Mouse (Mus musculus) lung, embryonic 16.5 days (tissue): ENCODE results near the gene Parva. TPM values are rescaled to one million over a fixed set of nuclear protein-coding genes. Genes with fewer than 3 reads are reported as not detected.

Experiments
- ATAC-seq: fragments of 200-750 bp; cut with Nextera tagmentation; 2 replicates; pipeline ENCODE4 v1.8.0; 2017; ENCODE audit warnings: low read depth, mild to moderate bottlenecking, moderate library complexity
- H3K27ac ChIP-seq: fragments of 300-500 bp; sonication (generic); 2 replicates; pipeline ENCODE4 v1.5.1; 2014; ENCODE audit warnings: mild to moderate bottlenecking, control low read depth, low read length
- H3K27me3 ChIP-seq: fragments of 300-500 bp; sonication (generic); 2 replicates; pipeline ENCODE4 v1.6.1; 2014; ENCODE audit warnings: low read depth, low read length, mixed read lengths; ENCODE audit not compliant: control insufficient read depth, insufficient read depth
- H3K36me3 ChIP-seq: fragments of 300-500 bp; sonication (generic); 2 replicates; pipeline ENCODE4 v1.6.1; 2014; ENCODE audit warnings: low read length; ENCODE audit not compliant: control insufficient read depth, insufficient read depth
- H3K4me1 ChIP-seq: fragments of 300-500 bp; sonication (generic); replicated peaks from 2 replicates; pipeline ENCODE4 v1.6.1; 2014; ENCODE audit warnings: low read length, mixed read lengths; ENCODE audit not compliant: control insufficient read depth, insufficient read depth
- H3K4me2 ChIP-seq: fragments of 300-500 bp; sonication (generic); 2 replicates; pipeline ENCODE4 v1.6.1; 2014; ENCODE audit warnings: low read depth, low read length, control low read depth
- H3K4me3 ChIP-seq: fragments of 300-500 bp; sonication (generic); 2 replicates; pipeline ENCODE4 v1.5.1; 2014; ENCODE audit warnings: mild to moderate bottlenecking, low read length, control low read depth
- H3K9ac ChIP-seq: fragments of 300-500 bp; sonication (generic); 2 replicates; pipeline ENCODE4 v1.6.1; 2014; ENCODE audit warnings: low read length, control low read depth
- H3K9me3 ChIP-seq: fragments of 300-500 bp; sonication (generic); 2 replicates; pipeline ENCODE4 v1.6.1; 2016; ENCODE audit warnings: low read length; ENCODE audit not compliant: control insufficient read depth
- WGBS: fragments of 180-500 bp; shearing (Covaris S2); extraction: QIAGEN DNeasy Blood & Tissue Kit; methylation state at CpG from one replicate; pipeline ENCODE4 v1.1.7; 2014; 5-methylcytosine and 5-hydroxymethylcytosine counted together
- polyA plus RNA-seq: library from polyadenylated mRNA; unstranded; fragments of >200 nt; fragmentation: Nextera tagmentation; extraction: Ambion mirVana; gene quantifications from 2 replicates; pipeline ENCODE4 v1.2.1, GENCODE M21; 2015

The Parva gene
- polyA plus RNA-seq, 1 experiment from 2014 or later = 115 TPM

DNA sequence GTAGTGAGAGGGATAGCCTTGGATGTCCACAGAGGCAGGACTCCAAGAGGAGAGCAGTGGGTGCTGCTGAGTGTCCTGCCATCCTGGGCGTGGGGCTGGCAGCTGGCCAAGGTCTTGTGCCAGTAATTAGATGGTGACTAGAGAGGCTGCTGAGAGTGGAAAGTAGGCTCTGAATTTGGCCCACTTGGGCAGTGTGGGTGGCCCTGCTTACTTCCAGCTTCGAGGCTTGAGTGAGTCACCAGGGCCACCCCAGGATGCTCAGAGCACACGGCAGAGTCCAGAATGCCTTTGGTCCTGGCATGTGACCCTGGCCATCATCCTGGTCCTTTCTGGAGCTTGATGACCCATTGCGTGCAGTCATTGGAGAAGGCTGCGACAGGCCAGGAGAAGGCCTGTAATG lies 31.1 kb downstream of the Parva start:
- Histone ChIP-seq H3K27ac (no peak overlapping the region), H3K4me1 (peaks cover 38% of the 10 kb centered on the region), H3K4me3 (no peak overlapping the region), H3K9me3 (no peaks in the 10 kb centered on the region), H3K36me3 (no peaks in the 10 kb centered on the region), H3K27me3 (no peaks in the 10 kb centered on the region), H3K4me2 (no peak overlapping the region), H3K9ac (no peak overlapping the region)
- 60% methylated on average over 5 of the region's 5 CpGs for WGBS
- no peak for ATAC-seq

DNA sequence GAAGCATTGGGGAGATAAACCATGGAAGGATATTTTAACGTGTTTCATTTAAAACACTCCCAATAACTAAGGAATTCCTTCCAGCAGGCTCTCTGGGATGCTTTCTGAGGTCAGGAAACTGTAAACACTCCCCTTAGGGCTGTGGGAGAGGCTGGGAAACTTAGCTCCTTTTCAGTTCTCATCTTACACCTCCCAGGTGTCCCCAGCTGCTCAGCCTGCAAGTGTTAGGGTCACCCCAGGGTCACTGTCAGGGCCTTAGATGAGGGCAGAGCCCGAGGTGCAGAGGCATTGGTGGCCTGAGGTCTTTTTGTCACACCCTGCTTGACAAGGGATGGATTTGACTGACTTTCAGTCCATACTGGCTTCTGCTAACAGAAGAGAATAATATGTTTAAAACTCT lies 35.8 kb downstream of the Parva start:
- H3K27ac ChIP-seq = no peak overlapping the region
- ATAC-seq = no peak
- H3K4me1 ChIP-seq = peaks cover 30% of the 10 kb centered on the region
- no peak overlapping the region for H3K4me2 ChIP-seq
- 10% methylated on average over 2 of the region's 2 CpGs for WGBS
- H3K9me3 ChIP-seq = no peaks in the 10 kb centered on the region
- no peaks in the 10 kb centered on the region for H3K36me3 ChIP-seq
- H3K4me3 ChIP-seq = no peak overlapping the region
- no peak overlapping the region for H3K9ac ChIP-seq
- no peaks in the 10 kb centered on the region for H3K27me3 ChIP-seq

DNA sequence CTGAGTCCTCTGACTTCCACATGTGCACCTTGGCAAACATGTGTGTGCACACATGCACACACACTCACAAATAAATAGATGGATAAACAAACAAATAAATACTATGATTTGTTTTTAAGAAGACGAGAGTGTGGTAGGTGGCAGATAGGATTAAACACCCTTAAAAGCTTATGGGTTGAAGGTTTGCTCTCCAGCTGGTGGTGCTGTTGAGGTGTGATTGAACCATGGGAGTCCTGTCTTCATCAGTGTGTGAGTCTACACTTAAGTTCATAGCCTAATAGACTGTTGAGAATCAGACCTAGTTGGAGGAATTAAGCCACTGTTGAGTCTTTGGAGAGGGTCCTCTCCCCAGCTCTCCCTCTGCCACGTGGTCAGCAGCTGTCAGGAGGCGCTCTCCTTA lies 38.6 kb downstream of the Parva start:
- Histone ChIP-seq H3K4me3 (no peak overlapping the region), H3K4me2 (no peak overlapping the region), H3K9ac (no peak overlapping the region), H3K27ac (no peak overlapping the region), H3K27me3 (no peaks in the 10 kb centered on the region), H3K36me3 (no peaks in the 10 kb centered on the region), H3K9me3 (no peaks in the 10 kb centered on the region), H3K4me1 (peaks cover 23% of the 10 kb centered on the region)
- no peak for ATAC-seq
- WGBS = 68% methylated on average over 3 of the region's 3 CpGs

DNA sequence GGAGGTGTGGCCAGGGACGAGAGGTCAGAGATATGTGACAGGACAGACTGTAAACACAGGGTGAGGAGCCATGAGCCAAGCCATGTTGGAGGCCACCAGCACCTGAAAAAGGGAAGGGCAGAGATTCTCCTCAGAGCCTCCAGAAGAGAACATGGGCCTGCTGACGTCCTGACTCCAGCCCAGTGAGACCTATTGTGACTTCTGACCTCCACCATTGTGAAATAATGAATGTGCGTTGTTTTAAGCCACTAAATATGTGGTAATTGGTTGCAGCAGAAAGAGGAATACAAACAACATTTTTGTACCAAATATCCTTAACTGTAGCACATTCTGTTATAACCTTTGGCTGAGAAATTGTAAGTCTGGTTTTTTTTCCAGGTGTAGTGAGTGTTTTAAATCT lies 39.5 kb downstream of the Parva start:
- peak overlapping the region; percentile 92 for H3K27ac ChIP-seq
- H3K9ac ChIP-seq = no peak overlapping the region
- no peaks in the 10 kb centered on the region for H3K9me3 ChIP-seq
- H3K27me3 ChIP-seq = no peaks in the 10 kb centered on the region
- H3K4me2 ChIP-seq = no peak overlapping the region
- no peak for ATAC-seq
- 60% methylated on average over 3 of the region's 3 CpGs for WGBS
- H3K36me3 ChIP-seq = no peaks in the 10 kb centered on the region
- peaks cover 31% of the 10 kb centered on the region for H3K4me1 ChIP-seq
- no peak overlapping the region for H3K4me3 ChIP-seq

DNA sequence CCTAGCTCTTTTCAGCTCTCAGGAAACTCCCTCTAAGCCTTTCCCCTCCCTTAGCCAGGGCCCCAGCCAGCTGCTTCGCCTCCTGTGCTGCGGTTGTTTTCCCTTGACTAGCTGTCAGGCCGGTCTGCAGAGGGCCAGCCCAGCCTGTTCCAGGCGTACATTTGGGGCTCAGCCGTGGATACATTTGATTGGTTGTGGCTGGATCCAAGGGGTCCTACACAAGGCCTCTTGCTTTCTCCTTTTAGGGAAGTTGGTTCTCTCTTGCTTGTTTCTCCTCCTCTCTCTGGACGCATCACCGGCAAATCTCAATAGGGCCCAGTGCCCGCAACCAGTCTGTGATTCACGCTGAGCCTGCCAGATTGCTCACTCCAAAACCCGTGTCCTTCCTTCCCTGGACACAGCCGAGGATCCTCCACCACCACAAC lies 40.4 kb downstream of the Parva start:
- WGBS = 19% methylated on average over 11 of the region's 11 CpGs
- Histone ChIP-seq H3K4me3 (no peak overlapping the region), H3K4me2 (no peak overlapping the region), H3K9ac (peak overlapping the region; percentile 51; the same call in 1 of the 2 replicates), H3K4me1 (peaks cover 33% of the 10 kb centered on the region), H3K36me3 (no peaks in the 10 kb centered on the region), H3K9me3 (no peaks in the 10 kb centered on the region), H3K27ac (peak overlapping the region; percentile 92), H3K27me3 (no peaks in the 10 kb centered on the region)
- peak; percentile 94 for ATAC-seq

DNA sequence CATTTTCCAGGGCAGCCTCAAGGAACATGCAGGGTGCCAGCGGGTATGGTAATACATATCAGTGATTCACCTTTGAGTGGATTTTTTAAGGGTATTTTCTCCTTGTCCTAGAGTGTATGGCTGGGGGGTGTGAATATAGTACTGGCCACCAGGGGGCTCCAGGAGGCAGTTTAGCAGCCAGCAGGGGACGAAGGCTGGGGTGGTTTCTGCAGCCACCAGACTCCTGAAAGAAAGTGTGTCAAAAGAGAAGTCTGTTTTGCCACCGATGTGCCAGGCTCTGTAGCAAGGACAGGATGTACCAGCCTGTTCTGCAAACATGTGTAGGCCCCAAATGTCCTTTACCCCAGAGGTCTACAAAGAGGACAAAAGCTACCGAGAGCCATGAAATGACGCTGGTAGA lies 42.5 kb downstream of the Parva start:
- Histone ChIP-seq H3K4me1 (peaks cover 33% of the 10 kb centered on the region), H3K27ac (no peak overlapping the region), H3K27me3 (no peaks in the 10 kb centered on the region), H3K4me3 (no peak overlapping the region), H3K9me3 (no peaks in the 10 kb centered on the region), H3K36me3 (no peaks in the 10 kb centered on the region), H3K4me2 (no peak overlapping the region), H3K9ac (no peak overlapping the region)
- WGBS = 37% methylated on average over 5 of the region's 5 CpGs
- peak; percentile 51; the same call in 1 of the 2 replicates for ATAC-seq

DNA sequence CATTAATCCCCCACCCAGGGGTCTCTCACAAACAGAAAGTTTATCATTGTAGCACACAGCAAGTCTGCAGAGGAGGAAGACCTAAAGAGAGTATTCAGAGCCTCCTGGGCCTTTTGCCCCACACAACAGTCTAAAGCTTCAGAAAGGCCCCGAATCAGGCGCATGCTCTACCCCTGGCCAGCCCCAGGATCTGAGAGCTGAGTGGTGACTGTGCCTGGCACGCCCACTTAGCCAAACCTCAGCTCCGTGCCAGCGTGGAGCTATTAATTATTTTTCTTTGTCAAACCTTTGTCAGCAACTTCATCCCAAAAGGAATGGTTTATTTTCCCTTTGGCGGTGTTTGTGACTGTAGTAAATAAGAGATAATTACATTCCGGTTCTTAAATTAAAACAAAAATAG lies 44.0 kb downstream of the Parva start:
- ATAC-seq = no peak
- Histone ChIP-seq H3K36me3 (no peaks in the 10 kb centered on the region), H3K4me2 (no peak overlapping the region), H3K4me1 (peaks cover 33% of the 10 kb centered on the region), H3K9ac (no peak overlapping the region), H3K27me3 (no peaks in the 10 kb centered on the region), H3K27ac (no peak overlapping the region), H3K4me3 (no peak overlapping the region), H3K9me3 (no peaks in the 10 kb centered on the region)
- 47% methylated on average over 7 of the region's 7 CpGs for WGBS

DNA sequence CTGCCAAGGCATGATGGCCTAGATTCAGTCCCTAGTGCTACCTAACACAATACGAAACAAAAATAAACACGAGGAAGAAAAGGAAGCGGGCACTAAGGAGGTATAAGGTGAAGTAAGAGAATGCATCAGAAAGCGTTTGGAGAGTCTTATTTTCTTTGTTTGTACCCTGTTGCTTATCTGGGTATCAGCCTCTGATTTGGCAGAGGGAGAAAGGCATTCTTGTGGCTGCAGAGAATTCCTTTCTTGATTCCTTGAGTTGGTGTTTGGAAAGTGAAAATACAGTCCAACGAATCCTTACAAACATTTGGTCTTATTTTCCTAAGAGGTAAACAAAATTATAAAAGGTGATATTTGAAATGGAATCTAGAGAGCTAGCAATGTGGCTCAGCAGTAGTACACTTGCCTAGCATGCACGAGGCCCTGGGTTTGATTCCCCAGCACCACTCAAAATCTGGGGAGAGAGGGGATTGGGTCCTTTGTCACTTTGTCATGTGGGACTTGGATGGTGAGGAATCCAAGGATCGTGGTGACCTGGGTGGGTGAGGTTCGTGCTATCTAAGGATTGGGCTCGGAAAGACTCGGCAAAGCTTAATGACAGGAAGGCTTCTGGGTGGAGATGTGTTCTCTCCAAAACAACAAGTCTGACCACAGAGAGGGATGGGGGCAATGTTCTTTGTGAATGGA lies 44.9 kb downstream of the Parva start:
- H3K4me1 ChIP-seq = peaks cover 29% of the 10 kb centered on the region
- WGBS = 46% methylated on average over 10 of the region's 10 CpGs
- no peaks in the 10 kb centered on the region for H3K27me3 ChIP-seq
- ATAC-seq = no peak
- H3K36me3 ChIP-seq = no peaks in the 10 kb centered on the region
- no peak overlapping the region for H3K9ac ChIP-seq
- no peak overlapping the region for H3K4me2 ChIP-seq
- peak overlapping the region; percentile 0; the same call in 1 of the 2 replicates for H3K27ac ChIP-seq
- no peaks in the 10 kb centered on the region for H3K9me3 ChIP-seq
- H3K4me3 ChIP-seq = no peak overlapping the region

DNA sequence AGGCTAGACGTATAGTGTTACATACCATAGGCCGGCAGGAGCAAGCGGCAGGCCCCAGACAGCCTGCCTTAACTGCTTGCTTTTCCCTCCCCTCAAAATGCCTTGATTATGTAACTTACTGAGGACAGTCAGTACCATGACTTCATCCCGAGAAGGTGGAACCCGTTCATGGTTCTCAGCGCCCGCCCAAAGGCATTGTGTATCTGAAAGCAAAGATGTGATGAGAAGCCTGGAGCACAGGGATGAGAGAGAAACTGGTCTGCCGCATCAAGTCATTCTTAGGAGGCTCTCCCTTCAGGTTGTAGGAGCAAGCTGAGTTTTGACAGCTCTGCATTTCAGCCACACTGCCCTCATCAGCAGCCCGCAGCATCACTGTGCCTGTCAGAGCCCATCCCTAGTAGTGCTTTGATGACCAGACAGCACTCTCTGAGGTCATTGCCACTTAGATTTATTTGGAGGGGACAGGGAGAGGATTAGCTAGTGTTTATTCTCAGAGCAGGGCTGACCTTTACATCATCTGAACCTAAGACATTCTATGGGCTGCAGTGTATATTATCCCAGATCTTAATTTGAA lies 45.5 kb downstream of the Parva start:
- Histone ChIP-seq H3K27me3 (no peaks in the 10 kb centered on the region), H3K36me3 (no peaks in the 10 kb centered on the region), H3K4me1 (peaks cover 25% of the 10 kb centered on the region), H3K9me3 (no peaks in the 10 kb centered on the region), H3K4me3 (no peak overlapping the region), H3K27ac (no peak overlapping the region; the same call in 1 of the 2 replicates), H3K4me2 (no peak overlapping the region), H3K9ac (no peak overlapping the region)
- WGBS = 60% methylated on average over 9 of the region's 9 CpGs
- ATAC-seq = no peak
